Mouse (Mus musculus) heart, adult 2 months (tissue): ENCODE measurements at regions not wholly inside any gene's neighbourhood (a gene's known extent, or its start where the extent isn't known, plus 50 kb on each side); places are given as distances from the start of the nearest gene placed in this dataset.

ENCODE experiments used
- CTCF ChIP-seq: fragments of 200-600 bp; IDR thresholded peaks from 2 replicates; pipeline ENCODE4 v1.8.1; 2022; ENCODE audit warnings: antibody characterized with exemption, mild to moderate bottlenecking, moderate library complexity
- EP300 ChIP-seq: fragments of 200-500 bp; IDR thresholded peaks from 2 replicates; pipeline ENCODE4 v1.6.1; 2011; ENCODE audit warnings: low read depth, low read length, control low read depth; ENCODE audit not compliant: insufficient read depth
- POLR2A ChIP-seq: fragments of 200-500 bp; IDR thresholded peaks from 2 replicates; pipeline ENCODE4 v1.6.1; 2011; ENCODE audit warnings: mild to moderate bottlenecking, low read depth, low read length, control low read depth; ENCODE audit not compliant: insufficient read depth

DNA sequence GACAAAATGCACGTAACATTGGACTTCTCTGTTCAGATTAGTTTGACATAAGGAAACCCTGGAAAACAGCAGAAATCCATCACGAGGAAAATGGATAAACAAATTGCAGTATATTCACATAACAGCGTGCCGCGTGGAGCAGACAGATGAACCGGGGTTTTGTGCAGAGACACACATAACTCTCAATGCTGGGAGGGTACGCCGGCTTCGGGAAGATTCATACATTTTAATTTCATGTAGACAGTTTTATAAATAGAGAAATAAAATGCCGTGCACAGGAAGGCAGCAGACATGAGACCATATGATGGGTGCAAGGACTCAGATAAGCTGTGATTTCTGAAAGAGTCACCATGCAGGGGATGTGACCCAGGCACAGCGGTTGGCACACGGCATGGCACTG, 489.9 kb upstream of the Fam19a5 start:
- TF ChIP-seq POLR2A (no peak), CTCF (no peak), EP300 (no peak)
